Mouse (Mus musculus) limb, embryonic 14.5 days (tissue): Measurements from ENCODE around the gene Rfwd3. TPM values are rescaled to one million over a fixed set of nuclear protein-coding genes. Genes with fewer than 3 reads are reported as not detected.
"Not testable (repeated sequence)": the region's sequence is repeated elsewhere in the genome, so short reads cannot be mapped to it uniquely, and the experiment has no call there.

Experiments used
- ATAC-seq: fragments of 200-750 bp; cut with Nextera tagmentation; 2 replicates; pipeline ENCODE4 v1.8.0; 2017; ENCODE audit warnings: low read depth, moderate number of reproducible peaks, moderate TSS enrichment; ENCODE audit not compliant: low FRiP score
- DNase-seq: peaks from one replicate; pipeline ENCODE4 v3.0.0-alpha.2; 2015; ENCODE audit warnings: low spot score
- H3K27ac ChIP-seq: fragments of 300-500 bp; sonication (generic); replicated peaks from 2 replicates; pipeline ENCODE4 v1.5.1; 2014; ENCODE audit warnings: low read depth, mild to moderate bottlenecking, low read length, moderate library complexity, mixed read lengths
- H3K27me3 ChIP-seq: fragments of 300-500 bp; sonication (generic); 2 replicates; pipeline ENCODE4 v1.6.1; 2014; ENCODE audit warnings: low read length, mixed read lengths; ENCODE audit not compliant: control insufficient read depth, insufficient read depth
- H3K36me3 ChIP-seq: fragments of 300-500 bp; sonication (generic); 2 replicates; pipeline ENCODE4 v1.6.1; 2014; ENCODE audit warnings: mild to moderate bottlenecking, low read length, moderate library complexity, mixed read lengths; ENCODE audit not compliant: control insufficient read depth, insufficient read depth
- H3K4me1 ChIP-seq: fragments of 300-500 bp; sonication (generic); 2 replicates; pipeline ENCODE4 v1.6.1; 2014; ENCODE audit warnings: antibody characterized with exemption, low read length, mixed read lengths; ENCODE audit not compliant: control insufficient read depth, insufficient read depth
- H3K4me2 ChIP-seq: fragments of 300-500 bp; sonication (generic); replicated peaks from 2 replicates; pipeline ENCODE4 v1.6.1; 2014; ENCODE audit warnings: low read depth, mild to moderate bottlenecking, low read length, moderate library complexity; ENCODE audit not compliant: severe bottlenecking
- H3K4me3 ChIP-seq: fragments of 300-500 bp; sonication (generic); replicated peaks from 2 replicates; pipeline ENCODE4 v1.5.1; 2014; ENCODE audit warnings: low read length
- H3K9ac ChIP-seq: fragments of 300-500 bp; sonication (generic); 2 replicates; pipeline ENCODE4 v1.6.1; 2014; ENCODE audit warnings: mild to moderate bottlenecking, low read depth, low read length, moderate library complexity; ENCODE audit not compliant: severe bottlenecking
- H3K9me3 ChIP-seq: fragments of 300-500 bp; sonication (generic); 2 replicates; pipeline ENCODE4 v1.6.1; 2016; ENCODE audit warnings: low read length; ENCODE audit not compliant: control insufficient read depth
- POLR2A ChIP-seq: fragments of 200-500 bp; IDR thresholded peaks from 2 replicates; pipeline ENCODE4 v1.8.0; 2012; ENCODE audit warnings: inconsistent platforms, mild to moderate bottlenecking, moderate library complexity, borderline replicate concordance; ENCODE audit not compliant: insufficient read depth, insufficient read length; ENCODE audit errors: extremely low read depth
- WGBS: fragments of 180-500 bp; shearing (Covaris S2); extraction: QIAGEN DNeasy Blood & Tissue Kit; methylation state at CpG from one replicate; pipeline ENCODE4 v1.1.7; 2014; 5-methylcytosine and 5-hydroxymethylcytosine counted together
- polyA plus RNA-seq, 2 experiments: library from polyadenylated mRNA; depleted of rRNA in 1 of 2; stranded (reverse) in 1 of 2; unstranded in 1 of 2; fragments of >200 nt; fragmentation: Nextera tagmentation in 1 of 2; extraction: Ambion mirVana in 1 of 2; gene quantifications; 2 replicates each; pipeline versions ENCODE4 v1.2.1 to v1.2.3; 2012 to 2014

Gene Rfwd3
- polyA plus RNA-seq, 2 experiments, result 28.3 to 39.7 TPM

DNA sequence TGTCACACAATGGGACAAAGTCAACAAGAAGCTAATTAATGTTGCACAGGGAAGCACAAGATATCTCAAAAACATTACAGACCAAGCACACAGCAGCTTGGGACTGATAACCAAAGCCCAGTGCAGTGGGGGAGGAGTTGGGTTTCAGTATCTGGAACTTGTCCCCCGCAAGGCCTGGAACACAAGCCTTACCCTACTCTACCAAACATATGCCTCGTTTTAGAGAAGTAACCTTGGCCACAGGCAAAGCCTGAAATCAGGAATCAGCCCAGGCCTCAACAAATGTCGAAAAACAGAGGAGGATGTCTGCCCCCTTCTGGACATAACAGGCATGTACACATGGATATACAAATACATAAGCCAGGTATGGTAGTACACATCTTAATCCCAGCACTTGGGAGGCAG lies 12.7 kb upstream of the Rfwd3 start:
- no peak for TF ChIP-seq POLR2A
- ATAC-seq, result no peak
- WGBS, result 71% methylated on average over 3 of the region's 3 CpGs

DNA sequence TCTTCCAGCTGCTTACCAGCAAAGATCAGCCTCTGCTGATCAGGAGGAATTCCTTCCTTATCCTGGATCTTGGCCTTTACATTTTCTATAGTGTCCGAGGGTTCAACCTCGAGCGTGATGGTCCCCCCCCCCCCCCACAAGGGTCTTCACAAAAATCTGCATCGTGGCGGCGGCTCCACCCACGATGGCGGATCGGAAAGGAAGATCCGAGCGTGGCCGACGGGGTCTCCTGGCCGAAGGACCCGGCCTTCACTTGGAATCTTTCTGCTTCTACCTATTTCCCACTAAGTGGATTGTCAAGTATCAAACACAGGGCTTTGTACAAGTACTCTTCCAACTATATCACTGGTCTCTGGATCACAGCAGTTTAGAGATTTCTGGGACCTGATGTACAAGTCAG lies 10.0 kb upstream of the Rfwd3 start:
- not testable (repeated sequence) for H3K27me3 ChIP-seq, H3K27ac ChIP-seq, ATAC-seq, H3K4me3 ChIP-seq, H3K4me1 ChIP-seq, H3K9ac ChIP-seq, H3K4me2 ChIP-seq, DNase-seq, H3K9me3 ChIP-seq, H3K36me3 ChIP-seq
- WGBS, result 89% methylated on average over 12 of the region's 15 CpGs

More for the DNA sequence above, 12.7 kb upstream of the Rfwd3 start:
- Histone ChIP-seq H3K4me2 (no peak overlapping the region), H3K36me3 (no peaks in the 10 kb centered on the region), H3K9me3 (no peaks in the 10 kb centered on the region), H3K27ac (no peak overlapping the region), H3K4me1 (no peaks in the 10 kb centered on the region), H3K4me3 (no peak overlapping the region), H3K9ac (no peak overlapping the region), H3K27me3 (no peaks in the 10 kb centered on the region)
- DNase-seq, result no peak

DNA sequence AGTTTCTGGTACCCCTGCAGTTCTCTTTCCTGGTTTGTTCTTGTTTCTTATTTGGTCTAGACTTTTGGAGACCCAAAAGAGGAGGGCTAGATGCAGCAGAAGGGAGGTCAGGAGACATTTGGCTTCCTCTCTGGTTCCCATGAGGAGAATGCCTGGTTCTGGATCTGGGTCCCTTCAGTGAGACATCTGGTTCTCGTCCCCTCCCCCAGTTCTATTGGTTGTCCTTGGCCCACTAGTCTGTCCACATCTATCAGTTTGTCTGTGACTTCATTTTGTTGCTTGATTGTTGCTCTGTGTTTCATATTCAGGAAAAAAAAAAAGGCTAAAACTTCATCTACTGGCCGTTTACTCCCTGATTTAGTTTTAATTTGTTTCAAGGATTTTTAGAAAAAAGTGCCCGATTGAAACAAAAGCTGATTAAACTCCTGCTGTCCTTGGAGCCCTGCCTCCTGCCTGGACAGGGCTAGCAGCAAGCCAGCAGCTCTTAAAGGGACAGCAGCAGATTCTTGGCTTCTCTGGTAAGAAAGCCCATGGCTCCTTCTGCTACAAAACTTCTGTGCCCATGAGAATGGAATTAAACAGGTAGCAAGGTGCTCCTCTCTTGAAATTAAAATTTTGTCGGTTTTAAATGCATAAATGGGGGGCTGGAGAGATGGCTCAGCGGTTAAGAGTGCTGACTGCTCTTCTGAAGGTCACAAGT lies 5.2 kb upstream of the Rfwd3 start:
- Histone ChIP-seq H3K4me2 (no peak overlapping the region), H3K9me3 (no peaks in the 10 kb centered on the region), H3K9ac (no peak overlapping the region), H3K4me1 (no peaks in the 10 kb centered on the region), H3K4me3 (no peak overlapping the region), H3K27ac (no peak overlapping the region), H3K27me3 (no peaks in the 10 kb centered on the region), H3K36me3 (no peaks in the 10 kb centered on the region)
- no peak for DNase-seq
- no peak for TF ChIP-seq POLR2A
- WGBS, result 26% methylated on average over 5 of the region's 5 CpGs
- ATAC-seq, result no peak

DNA sequence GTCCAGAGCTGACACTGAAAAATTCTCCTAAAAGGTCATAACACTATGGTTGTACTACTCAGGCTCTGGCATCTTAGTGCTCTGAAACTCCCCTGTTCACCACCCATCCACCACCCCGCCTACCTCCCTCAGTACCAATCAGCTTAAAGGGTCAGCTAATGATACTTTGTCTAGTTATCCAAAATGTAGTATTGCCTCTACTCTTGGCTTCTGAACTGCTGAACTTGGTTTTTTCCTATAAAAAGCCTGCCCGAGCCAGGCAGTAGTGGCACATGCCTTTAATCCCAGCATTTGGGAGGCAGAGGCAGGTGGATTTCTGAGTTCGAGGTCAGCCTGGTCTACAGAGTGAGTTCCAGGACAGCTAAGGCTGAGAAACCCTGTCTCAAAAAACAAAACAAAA lies 4.3 kb upstream of the Rfwd3 start:
- H3K36me3 ChIP-seq, result no peaks in the 10 kb centered on the region
- H3K27me3 ChIP-seq, result no peaks in the 10 kb centered on the region
- H3K4me3 ChIP-seq, result no peak overlapping the region
- ATAC-seq, result no peak
- no peak for TF ChIP-seq POLR2A
- no peaks in the 10 kb centered on the region for H3K4me1 ChIP-seq
- H3K9me3 ChIP-seq, result no peaks in the 10 kb centered on the region
- WGBS, result 90% methylated on average over 3 of the region's 3 CpGs
- no peak overlapping the region for H3K4me2 ChIP-seq
- H3K27ac ChIP-seq, result no peak overlapping the region
- DNase-seq, result no peak
- H3K9ac ChIP-seq, result no peak overlapping the region

DNA sequence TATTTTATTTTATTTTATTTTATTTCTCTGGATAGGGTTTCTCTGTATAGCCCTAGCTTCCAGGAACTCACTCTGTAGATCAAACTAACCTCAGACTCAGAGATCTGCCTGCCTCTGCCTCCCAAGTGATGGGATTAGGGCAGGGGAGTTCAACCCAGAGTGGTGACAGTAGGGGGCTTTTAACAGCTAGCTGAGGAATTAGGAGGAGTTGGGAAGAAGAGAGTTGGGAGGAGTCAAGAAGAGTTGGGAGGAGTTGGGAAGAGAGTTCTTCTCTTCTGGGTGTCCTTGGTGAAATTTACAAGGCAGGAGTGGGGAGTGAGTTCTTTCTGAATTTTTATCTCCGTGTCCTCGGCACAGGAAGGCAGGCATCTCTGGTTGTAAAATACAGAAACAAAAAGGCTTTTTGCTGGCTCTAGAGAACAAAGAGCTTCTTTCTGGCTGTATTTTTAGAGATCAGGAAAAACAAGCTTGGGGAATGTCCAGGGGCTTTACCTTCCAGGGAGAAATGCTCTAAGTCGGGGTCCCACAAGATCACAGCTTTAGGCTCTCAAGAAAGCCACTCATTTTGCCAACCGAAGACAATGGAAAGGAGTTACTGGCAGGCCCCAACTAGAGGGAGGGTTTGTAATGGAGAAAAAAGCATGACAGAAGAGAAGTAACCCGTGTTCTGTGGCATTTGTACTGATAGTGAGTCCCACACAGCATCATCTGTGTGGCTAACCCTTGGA lies 3.2 kb upstream of the Rfwd3 start:
- not testable (repeated sequence) for H3K4me1 ChIP-seq, H3K4me3 ChIP-seq, H3K4me2 ChIP-seq, H3K27ac ChIP-seq, H3K27me3 ChIP-seq, ATAC-seq, H3K9me3 ChIP-seq, H3K9ac ChIP-seq, H3K36me3 ChIP-seq, DNase-seq
- 77% methylated on average over 5 of the region's 5 CpGs for WGBS
